Comparison of ENCODE assay signal across 20 mouse cellular contexts in genomic region chr5:138889760-138890159, GRCm38 (mm10).
DNase-seq lines count a peak whose midpoint lies in the region; ATAC-seq lines count a peak whose summit lies in the region.
"Had no signal": no experiment of that assay in that cellular context is flagged by ENCODE, and none has a peak within 500 bp of the region (broad histone marks: within the 10 kb centered on the region; RNA-seq: fewer than 3 reads in every experiment).

No protein-coding gene starts in this region.

- no peak overlapping the region for H3K4me3 ChIP-seq in heart, embryonic 12.5 days
- H3K4me3 ChIP-seq in heart, embryonic 10.5 days = no peak overlapping the region
- H3K4me3 ChIP-seq in embryonic facial prominence, embryonic 10.5 days = no peak overlapping the region
- H3K4me3 ChIP-seq: forebrain, embryonic 12.5 days; hindbrain, embryonic 13.5 days; limb, embryonic 10.5 days; liver, embryonic 12.5 days; lung, embryonic 15.5 days had no signal

- WGBS in heart, embryonic 12.5 days = 46% methylated on average over 5 of the region's 5 CpGs
- 55% methylated on average over 5 of the region's 5 CpGs for WGBS in heart, embryonic 10.5 days
- 87% methylated on average over 5 of the region's 5 CpGs for WGBS in embryonic facial prominence, embryonic 10.5 days

- no peak overlapping the region for H3K9ac ChIP-seq in heart, embryonic 12.5 days
- H3K9ac ChIP-seq: forebrain, embryonic 12.5 days; hindbrain, embryonic 13.5 days; liver, embryonic 12.5 days; lung, embryonic 15.5 days had no signal

- H3K4me2 ChIP-seq in heart, embryonic 12.5 days = no peak overlapping the region
- H3K4me2 ChIP-seq: forebrain, embryonic 12.5 days; hindbrain, embryonic 13.5 days; liver, embryonic 12.5 days; lung, embryonic 15.5 days had no signal

- H3K27ac ChIP-seq in heart, embryonic 12.5 days (ENCODE audit: poor library complexity, severe bottlenecking) = no peak overlapping the region
- peak overlapping the region; percentile 65 for H3K27ac ChIP-seq in heart, embryonic 10.5 days
- H3K27ac ChIP-seq in embryonic facial prominence, embryonic 10.5 days (replicated peaks) = no peak overlapping the region
- H3K27ac ChIP-seq: forebrain, embryonic 12.5 days; hindbrain, embryonic 13.5 days; limb, embryonic 10.5 days; liver, embryonic 12.5 days; lung, embryonic 15.5 days; stomach, postnatal 0 days had no signal

- ATAC-seq in heart, embryonic 12.5 days (ENCODE audit: insufficient number of reproducible peaks, low FRiP score) = no peak
- ATAC-seq: liver, embryonic 12.5 days had no signal

- H3K27me3 ChIP-seq in heart, embryonic 12.5 days (replicated peaks) = peaks cover 6% of the 10 kb centered on the region; the same call in 1 of the 2 replicates
- H3K27me3 ChIP-seq in heart, embryonic 10.5 days (ENCODE audit: insufficient read depth, poor library complexity, severe bottlenecking) = no peaks in the 10 kb centered on the region
- no peaks in the 10 kb centered on the region for H3K27me3 ChIP-seq in embryonic facial prominence, embryonic 10.5 days (replicated peaks; ENCODE audit: low read depth, poor library complexity, severe bottlenecking)
- H3K27me3 ChIP-seq: forebrain, embryonic 12.5 days; hindbrain, embryonic 13.5 days; lung, embryonic 15.5 days had no signal

- H3K4me1 ChIP-seq in heart, embryonic 12.5 days (replicated peaks) = peaks cover 13% of the 10 kb centered on the region
- H3K4me1 ChIP-seq in heart, embryonic 10.5 days = peaks cover 21% of the 10 kb centered on the region
- peaks cover 6% of the 10 kb centered on the region; the same call in 1 of the 2 replicates for H3K4me1 ChIP-seq in embryonic facial prominence, embryonic 10.5 days
- H3K4me1 ChIP-seq: forebrain, embryonic 12.5 days; hindbrain, embryonic 13.5 days; limb, embryonic 10.5 days; liver, embryonic 12.5 days had no signal

- intact Hi-C loops in heart, postnatal 36 days (cut with DNase I) = loop anchor here (2.0 kb wide), 1 partner anchor 31 kb away; no protein-coding TSS in a partner anchor

- H3K9me3 ChIP-seq in heart, embryonic 12.5 days (replicated peaks) = no peaks in the 10 kb centered on the region
- no peaks in the 10 kb centered on the region for H3K9me3 ChIP-seq in heart, embryonic 10.5 days
- no peaks in the 10 kb centered on the region for H3K9me3 ChIP-seq in embryonic facial prominence, embryonic 10.5 days
- H3K9me3 ChIP-seq: forebrain, embryonic 12.5 days; hindbrain, embryonic 13.5 days; limb, embryonic 10.5 days; liver, embryonic 12.5 days; lung, embryonic 15.5 days had no signal

- DNase-seq in heart, adult 18-20 months = peak; percentile 62 to 68
- DNase-seq in brain, adult 2 months (ENCODE audit: low read depth, low spot score) = peak; percentile 14
- peak; percentile 69 for DNase-seq in heart, embryonic 10.5 days (ENCODE audit: low spot score)
- peak; percentile 47 to 58 for DNase-seq in heart, postnatal 36 days
- no peak for DNase-seq in embryonic facial prominence, embryonic 10.5 days (ENCODE audit: low spot score)
- DNase-seq in cerebellum, postnatal 4 days (ENCODE audit: low spot score in 2 of 2) = no peak
- no peak for DNase-seq in right cerebral cortex, adult 18-20 months
- DNase-seq: adrenal gland, postnatal 25 days; cerebellum, adult 9-10 months; embryo, embryonic 11 days; midbrain, embryonic 14.5 days; right cerebral cortex, postnatal 25 days; thymus, postnatal 25 days had no signal

- no peaks in the 10 kb centered on the region for H3K36me3 ChIP-seq in heart, embryonic 12.5 days
- H3K36me3 ChIP-seq in heart, embryonic 10.5 days = no peaks in the 10 kb centered on the region
- H3K36me3 ChIP-seq in embryonic facial prominence, embryonic 10.5 days (replicated peaks) = no peaks in the 10 kb centered on the region
- H3K36me3 ChIP-seq: forebrain, embryonic 12.5 days; hindbrain, embryonic 13.5 days; limb, embryonic 10.5 days; liver, embryonic 12.5 days; lung, embryonic 15.5 days had no signal

Comparison
In these comparisons a context has a peak if more than half of its experiments do, and no peak if none do; other contexts are left out.
1. DNase-seq: peak in heart, adult 18-20 months (2 of 2), brain, adult 2 months (single experiment), heart, embryonic 10.5 days (single experiment) and heart, postnatal 36 days (2 of 2); none in embryonic facial prominence, embryonic 10.5 days (single experiment), cerebellum, postnatal 4 days (0 of 2) and right cerebral cortex, adult 18-20 months (single experiment).